Mouse (Mus musculus): ENCODE measurements around the gene Tmprss11b.

- no peak for TF ChIP-seq POLR2A (IDR thresholded peaks at IDR 0.05; ENCODE audit: low read depth, low read length)
- TF ChIP-seq CTCF (IDR thresholded peaks at IDR 0.05; ENCODE audit: extremely low read depth, insufficient read depth, insufficient read length, insufficient replicate concordance), result no peak
Observed at GRCm38 (mm10) chr5:86630700-86631099, 45.5 kb downstream of the Tmprss11b start.
